Mouse (Mus musculus): ENCODE measurements around the gene Copz1.
"Not testable (repeated sequence)": the region's sequence is repeated elsewhere in the genome, so short reads cannot be mapped to it uniquely, and the experiment has no call there.

Gene Copz1

GRCm38 (mm10) chr15:103251595-103251994, 20.9 kb upstream of the Copz1 start:
- peak; percentile 73 to 84 for DNase-seq (ENCODE audit: low spot score in 2 of 2)

- DNase-seq (ENCODE audit: low spot score in 2 of 2): peak; percentile 49 to 74
Measured at GRCm38 (mm10) chr15:103252660-103253059, 19.9 kb upstream of the Copz1 start.

GRCm38 (mm10) chr15:103253352-103253751, 19.2 kb upstream of the Copz1 start:
- no peak for DNase-seq (ENCODE audit: low spot score in 2 of 2)

GRCm38 (mm10) chr15:103255169-103255568, 17.3 kb upstream of the Copz1 start:
- DNase-seq (ENCODE audit: low spot score in 2 of 2): peak; percentile 54 to 67

- DNase-seq (ENCODE audit: low spot score in 2 of 2): no peak
Measured at GRCm38 (mm10) chr15:103256210-103256986, 16.1 kb upstream of the Copz1 start.

GRCm38 (mm10) chr15:103257790-103258728, 14.5 kb upstream of the Copz1 start, which contains the start of gene Nfe2:
TSS of gene Nfe2 (minus strand) at chr15:103258403.
- peak; percentile 84 to 92 for DNase-seq (ENCODE audit: low spot score in 2 of 2)

GRCm38 (mm10) chr15:103259162-103259561, 13.4 kb upstream of the Copz1 start:
- no peak for DNase-seq (ENCODE audit: low spot score in 2 of 2)

GRCm38 (mm10) chr15:103259989-103260388, 12.5 kb upstream of the Copz1 start:
- DNase-seq (ENCODE audit: low spot score in 2 of 2): peak in 1 of 2 experiments; percentile 54

GRCm38 (mm10) chr15:103264794-103265193, 7.7 kb upstream of the Copz1 start:
- DNase-seq (ENCODE audit: low spot score in 2 of 2): no peak

- DNase-seq (ENCODE audit: low spot score in 2 of 2): no peak
Measured at GRCm38 (mm10) chr15:103268903-103269302, 3.6 kb upstream of the Copz1 start.

GRCm38 (mm10) chr15:103275943-103276342, 3.4 kb downstream of the Copz1 start:
- not testable (repeated sequence) for DNase-seq (ENCODE audit: low spot score in 2 of 2)

- DNase-seq (ENCODE audit: low spot score in 2 of 2): no peak
Measured at GRCm38 (mm10) chr15:103277949-103278348, 5.4 kb downstream of the Copz1 start.

- DNase-seq (ENCODE audit: low spot score in 2 of 2): peak in 1 of 2 experiments; percentile 32
Measured at GRCm38 (mm10) chr15:103279750-103280149, 7.2 kb downstream of the Copz1 start.

- peak in 1 of 2 experiments; percentile 28 for DNase-seq (ENCODE audit: low spot score in 2 of 2)
Measured at GRCm38 (mm10) chr15:103280817-103281464, 8.4 kb downstream of the Copz1 start.

- no peak for DNase-seq (ENCODE audit: low spot score in 2 of 2)
Measured at GRCm38 (mm10) chr15:103281465-103282205, 9.1 kb downstream of the Copz1 start.

- DNase-seq (ENCODE audit: low spot score in 2 of 2): no peak
Measured at GRCm38 (mm10) chr15:103284066-103284465, 11.6 kb downstream of the Copz1 start.

GRCm38 (mm10) chr15:103284647-103285046, 12.1 kb downstream of the Copz1 start:
- no peak for DNase-seq (ENCODE audit: low spot score in 2 of 2)

GRCm38 (mm10) chr15:103285778-103286417, 13.4 kb downstream of the Copz1 start:
- no peak for DNase-seq (ENCODE audit: low spot score in 2 of 2)

GRCm38 (mm10) chr15:103289600-103289999, 17.1 kb downstream of the Copz1 start:
- no peak for DNase-seq (ENCODE audit: low spot score in 2 of 2)

GRCm38 (mm10) chr15:103290417-103290816, 17.9 kb downstream of the Copz1 start:
- DNase-seq (ENCODE audit: low spot score in 2 of 2): no peak

GRCm38 (mm10) chr15:103290843-103291242, 18.3 kb downstream of the Copz1 start:
- no peak for DNase-seq (ENCODE audit: low spot score in 2 of 2)
